Mouse (Mus musculus): Measurements from ENCODE around the gene E4f1. TPM values are rescaled to one million over a fixed set of nuclear protein-coding genes. Genes with fewer than 3 reads are reported as not detected.
A peak's percentile ranks its signal among the peaks of the same experiment; 100 is the strongest.

E4f1 gene
- polyA plus RNA-seq (2012; rRNA removed): 89.5 and 99.5 TPM in 2 replicates

DNA sequence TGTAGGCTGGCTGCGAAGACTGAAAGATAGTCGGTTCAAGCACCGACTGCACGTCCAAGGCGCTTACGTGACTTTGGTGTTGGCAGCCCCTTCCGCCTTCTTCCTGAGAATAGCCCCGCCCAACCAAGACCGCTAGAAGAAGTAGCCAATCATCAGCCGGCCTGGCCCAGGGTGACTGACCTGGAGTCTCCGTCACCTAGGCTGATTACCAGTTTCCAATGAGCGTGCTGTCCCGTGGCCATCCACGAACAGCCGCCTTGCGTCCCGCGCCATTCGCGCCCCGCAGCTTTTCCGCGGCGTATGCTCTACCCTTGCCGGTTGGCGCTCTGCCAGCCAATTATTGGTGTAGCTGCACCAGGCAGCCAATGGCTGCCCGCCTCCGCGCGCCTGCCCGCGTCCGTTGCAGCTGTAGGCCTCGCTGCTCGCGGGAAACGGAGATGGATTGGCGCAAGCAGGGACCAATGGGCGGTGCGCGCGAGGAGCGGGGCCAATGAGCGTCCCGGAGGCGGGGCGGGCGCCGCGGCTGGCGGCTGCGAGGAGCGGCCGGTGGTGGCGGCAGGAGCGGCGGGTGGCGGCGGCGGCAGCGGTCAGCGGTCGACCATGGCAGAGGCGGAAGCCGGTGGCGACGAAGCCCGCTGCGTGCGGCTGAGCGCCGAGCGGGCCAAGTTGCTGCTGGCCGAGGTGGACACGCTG lies at the start of gene E4f1, which contains the start of gene Pgp:
E4f1 (minus strand) TSS at position 404 of the 693 bp plus-strand sequence.
Pgp (plus strand) TSS at position 483 of the 693 bp plus-strand sequence.
- TF ChIP-seq CTCF (IDR thresholded peaks at IDR 0.05; ENCODE audit: borderline replicate concordance, extremely low read depth, insufficient read depth, insufficient read length) (no peak), POLR2A (IDR thresholded peaks at IDR 0.05; ENCODE audit: borderline replicate concordance, extremely low read depth, insufficient read depth, insufficient read length, poor library complexity, severe bottlenecking) (peak; percentile 76)
- peak; percentile 100 for DNase-seq (ENCODE audit: low read depth)

GRCm38 (mm10) chr17:24514270-24515257 lies 44.5 kb upstream of the E4f1 start:
- no peak for DNase-seq (ENCODE audit: low read depth)
- TF ChIP-seq POLR2A (IDR thresholded peaks at IDR 0.05; ENCODE audit: borderline replicate concordance, extremely low read depth, insufficient read depth, insufficient read length, poor library complexity, severe bottlenecking) (no peak), CTCF (IDR thresholded peaks at IDR 0.05; ENCODE audit: borderline replicate concordance, extremely low read depth, insufficient read depth, insufficient read length) (no peak)

DNA sequence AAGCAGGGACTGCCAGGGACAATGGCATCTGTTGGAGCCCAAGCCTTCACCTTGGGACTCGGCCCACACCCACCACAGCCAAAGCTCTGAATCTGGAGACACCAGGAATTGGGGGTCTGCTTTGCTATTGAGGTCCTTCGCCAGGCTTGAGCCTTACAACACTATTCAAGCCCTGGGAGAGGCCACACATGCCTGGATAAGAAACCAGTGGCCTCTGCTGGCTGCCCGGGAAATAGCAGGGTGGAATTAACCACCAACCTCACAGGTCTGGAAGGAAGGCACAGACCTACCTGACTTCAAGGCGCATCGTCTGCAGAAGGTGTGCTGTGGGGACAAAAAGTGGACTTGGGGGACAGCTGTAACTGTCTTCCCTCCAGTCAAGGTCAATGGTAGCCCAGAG lies 43.5 kb upstream of the E4f1 start:
- peak; percentile 72 for DNase-seq (ENCODE audit: low read depth)
- TF ChIP-seq CTCF (IDR thresholded peaks at IDR 0.05; ENCODE audit: borderline replicate concordance, extremely low read depth, insufficient read depth, insufficient read length) (peak; percentile 82), POLR2A (IDR thresholded peaks at IDR 0.05; ENCODE audit: borderline replicate concordance, extremely low read depth, insufficient read depth, insufficient read length, poor library complexity, severe bottlenecking) (no peak)

DNA sequence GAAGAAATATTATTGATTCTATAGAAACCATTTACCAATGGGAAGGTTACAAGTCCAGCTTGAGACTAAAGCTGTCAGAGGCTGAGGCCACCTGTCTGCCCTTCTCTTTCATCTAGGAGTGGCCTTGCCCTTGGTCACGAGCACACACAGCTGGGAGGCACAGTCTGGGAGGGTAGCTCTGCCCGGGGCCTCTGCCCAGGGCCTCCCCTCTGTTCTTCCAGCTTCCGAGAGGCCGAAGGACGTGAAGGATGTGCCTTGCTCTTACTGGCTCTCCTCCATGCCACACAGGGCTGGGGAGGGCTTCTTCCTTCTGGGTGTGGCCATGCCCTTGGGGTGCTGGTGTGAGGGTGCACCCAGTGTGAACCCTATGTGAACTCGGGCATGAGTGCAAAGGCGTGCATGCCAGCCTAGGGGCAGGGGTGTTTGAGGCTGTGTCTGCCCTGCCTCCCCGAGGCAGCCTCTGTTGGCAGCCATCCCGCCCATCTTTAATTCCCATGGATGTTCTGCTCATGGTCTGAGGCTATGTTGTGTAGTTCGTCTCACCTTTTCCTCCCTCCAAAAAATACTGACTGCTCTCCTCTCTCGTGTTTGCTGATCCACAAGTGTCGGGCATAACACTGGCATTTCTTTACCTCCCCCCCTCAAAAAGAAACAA lies 37.8 kb upstream of the E4f1 start:
- no peak for DNase-seq (ENCODE audit: low read depth)
- TF ChIP-seq CTCF (IDR thresholded peaks at IDR 0.05; ENCODE audit: borderline replicate concordance, extremely low read depth, insufficient read depth, insufficient read length): no peak

GRCm38 (mm10) chr17:24507129-24507664 lies 37.1 kb upstream of the E4f1 start:
- no peak for DNase-seq (ENCODE audit: low read depth)
- no peak for TF ChIP-seq POLR2A (IDR thresholded peaks at IDR 0.05; ENCODE audit: borderline replicate concordance, extremely low read depth, insufficient read depth, insufficient read length, poor library complexity, severe bottlenecking)
- no peak for TF ChIP-seq CTCF (IDR thresholded peaks at IDR 0.05; ENCODE audit: borderline replicate concordance, extremely low read depth, insufficient read depth, insufficient read length)

GRCm38 (mm10) chr17:24506332-24507070 lies 36.4 kb upstream of the E4f1 start:
- TF ChIP-seq CTCF (IDR thresholded peaks at IDR 0.05; ENCODE audit: borderline replicate concordance, extremely low read depth, insufficient read depth, insufficient read length) (no peak), POLR2A (IDR thresholded peaks at IDR 0.05; ENCODE audit: borderline replicate concordance, extremely low read depth, insufficient read depth, insufficient read length, poor library complexity, severe bottlenecking) (no peak)
- DNase-seq (ENCODE audit: low read depth): peak; percentile 47

DNA sequence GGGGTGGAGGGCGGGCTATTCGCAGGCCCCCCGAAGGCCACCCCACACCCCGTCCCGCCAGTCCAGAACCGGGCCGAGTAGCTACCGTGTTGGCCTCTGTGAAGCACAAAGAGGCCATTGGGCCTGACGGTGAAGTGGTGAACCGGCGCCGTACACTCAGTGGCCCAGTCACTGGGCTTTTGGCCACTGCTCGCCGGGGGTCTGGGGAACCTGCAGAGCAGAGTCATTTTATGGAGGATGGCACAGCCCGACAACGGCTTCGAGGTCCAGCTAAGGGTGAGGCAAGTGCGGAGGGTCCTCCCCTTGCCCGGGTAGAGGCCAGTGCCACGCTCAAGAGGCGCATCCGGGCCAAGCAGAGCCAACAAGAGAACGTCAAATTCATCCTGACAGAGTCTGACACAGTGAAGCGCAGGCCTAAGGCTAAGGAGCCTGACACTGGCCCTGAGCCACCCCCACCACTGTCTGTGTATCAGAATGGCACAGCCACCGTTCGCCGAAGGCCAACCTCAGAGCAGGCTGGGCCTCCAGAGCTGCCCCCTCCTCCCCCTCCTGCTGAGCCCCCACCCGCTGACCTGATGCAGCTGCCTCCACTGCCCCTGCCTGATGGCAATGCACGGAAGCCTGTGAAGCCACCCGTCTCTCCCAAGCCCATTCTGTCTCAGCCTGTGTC lies 35.3 kb upstream of the E4f1 start:
- TF ChIP-seq POLR2A (IDR thresholded peaks at IDR 0.05; ENCODE audit: borderline replicate concordance, extremely low read depth, insufficient read depth, insufficient read length, poor library complexity, severe bottlenecking) (no peak), CTCF (IDR thresholded peaks at IDR 0.05; ENCODE audit: borderline replicate concordance, extremely low read depth, insufficient read depth, insufficient read length) (no peak)
- DNase-seq (ENCODE audit: low read depth): no peak

DNA sequence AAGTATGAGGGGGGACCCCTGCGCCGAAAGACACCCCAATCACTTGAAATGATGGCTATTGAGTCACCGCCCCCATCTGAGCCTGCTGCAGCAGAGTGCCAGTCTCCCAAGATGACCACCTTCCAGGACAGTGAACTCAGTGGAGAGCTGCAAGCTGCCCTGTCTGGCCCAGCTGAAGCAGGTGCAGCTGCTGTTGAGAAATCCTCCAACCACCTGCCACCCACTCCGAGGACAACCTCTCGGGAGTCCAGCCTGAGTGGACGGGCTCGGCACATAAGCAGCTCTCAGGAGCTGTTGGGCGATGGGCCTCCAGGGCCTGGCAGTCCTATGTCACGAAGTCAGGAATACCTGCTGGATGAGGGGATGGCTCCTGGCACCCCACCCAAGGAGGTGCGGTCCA lies 34.0 kb upstream of the E4f1 start:
- no peak for TF ChIP-seq CTCF (IDR thresholded peaks at IDR 0.05; ENCODE audit: borderline replicate concordance, extremely low read depth, insufficient read depth, insufficient read length)
- no peak for TF ChIP-seq POLR2A (IDR thresholded peaks at IDR 0.05; ENCODE audit: borderline replicate concordance, extremely low read depth, insufficient read depth, insufficient read length, poor library complexity, severe bottlenecking)
- no peak for DNase-seq (ENCODE audit: low read depth)

DNA sequence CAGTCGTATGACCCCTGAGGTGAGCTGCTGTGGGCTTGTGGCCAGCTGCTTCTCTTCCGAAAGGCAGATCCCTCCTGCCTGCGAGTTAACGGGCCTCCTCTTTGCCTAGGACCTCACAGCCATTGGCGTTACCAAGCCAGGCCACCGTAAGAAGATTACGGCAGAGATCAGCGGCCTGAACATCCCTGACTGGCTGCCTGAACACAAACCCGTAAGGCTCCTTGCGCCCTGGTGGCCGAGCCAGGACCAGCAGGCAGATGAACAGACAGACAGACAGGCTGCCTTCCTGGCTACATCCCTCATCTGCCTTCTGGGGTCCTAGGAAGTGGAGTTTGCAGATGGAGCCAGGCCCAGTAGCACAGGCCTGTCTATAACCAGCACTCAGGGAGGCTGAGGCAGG lies 32.1 kb upstream of the E4f1 start:
- TF ChIP-seq POLR2A (IDR thresholded peaks at IDR 0.05; ENCODE audit: borderline replicate concordance, extremely low read depth, insufficient read depth, insufficient read length, poor library complexity, severe bottlenecking) (no peak), CTCF (IDR thresholded peaks at IDR 0.05; ENCODE audit: borderline replicate concordance, extremely low read depth, insufficient read depth, insufficient read length) (peak; percentile 13; the same call in 1 of the 2 replicates)

DNA sequence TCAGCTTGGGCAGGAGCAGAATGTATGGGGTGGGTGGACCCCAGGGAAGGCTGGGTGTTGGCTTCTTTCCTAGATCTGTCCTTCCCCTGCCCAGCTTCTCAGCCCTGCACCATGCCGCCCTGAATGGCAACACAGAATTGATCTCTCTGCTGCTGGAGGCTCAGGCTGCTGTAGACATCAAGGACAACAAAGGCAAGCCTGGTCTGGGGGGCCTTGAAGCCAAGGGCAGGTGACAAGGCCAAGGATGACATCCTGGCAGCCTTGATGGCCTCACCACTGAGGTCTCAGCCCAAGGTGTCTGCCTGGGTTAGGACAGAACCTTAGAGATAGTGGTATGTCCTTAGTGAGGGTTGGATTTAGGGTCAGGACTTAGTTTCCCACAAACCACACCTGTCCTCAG lies 25.9 kb upstream of the E4f1 start:
- TF ChIP-seq CTCF (IDR thresholded peaks at IDR 0.05; ENCODE audit: borderline replicate concordance, extremely low read depth, insufficient read depth, insufficient read length): no peak
- no peak for TF ChIP-seq POLR2A (IDR thresholded peaks at IDR 0.05; ENCODE audit: borderline replicate concordance, extremely low read depth, insufficient read depth, insufficient read length, poor library complexity, severe bottlenecking)
- DNase-seq (ENCODE audit: low read depth): no peak

More for the DNA sequence above, 32.1 kb upstream of the E4f1 start:
- DNase-seq (ENCODE audit: low read depth): no peak

Measured in brain, embryonic 14.5 days (tissue).